Mouse (Mus musculus): ENCODE data around the gene Serinc5. TPM values are rescaled to one million over a fixed set of nuclear protein-coding genes. Genes with fewer than 3 reads are reported as not detected.
"Not testable (repeated sequence)": the region's sequence is repeated elsewhere in the genome, so short reads cannot be mapped to it uniquely, and the experiment has no call there.

The Serinc5 gene
- total RNA-seq, 2 experiments from 2014 or later = 64.1 to 69.0 TPM

GRCm38 (mm10) chr13:92662555-92663286 lies 51.8 kb downstream of the Serinc5 start:
- no peak for DNase-seq (ENCODE audit: low spot score in 2 of 2)

GRCm38 (mm10) chr13:92665008-92665407 lies 54.1 kb downstream of the Serinc5 start:
- no peak for DNase-seq (ENCODE audit: low spot score in 2 of 2)

- no peak for DNase-seq (ENCODE audit: low spot score in 2 of 2)
Observed at GRCm38 (mm10) chr13:92668214-92668985, 57.5 kb downstream of the Serinc5 start.

- no peak for DNase-seq (ENCODE audit: low spot score in 2 of 2)
Observed at GRCm38 (mm10) chr13:92671727-92672126, 60.8 kb downstream of the Serinc5 start.

- DNase-seq (ENCODE audit: low spot score in 2 of 2) = no peak
Observed at GRCm38 (mm10) chr13:92674676-92675075, 63.8 kb downstream of the Serinc5 start.

GRCm38 (mm10) chr13:92675308-92675707 lies 64.4 kb downstream of the Serinc5 start:
- no peak for DNase-seq (ENCODE audit: low spot score in 2 of 2)

GRCm38 (mm10) chr13:92675897-92676584 lies 65.2 kb downstream of the Serinc5 start:
- peak in 1 of 2 experiments; percentile 20 for DNase-seq (ENCODE audit: low spot score in 2 of 2)

- no peak for DNase-seq (ENCODE audit: low spot score in 2 of 2)
Observed at GRCm38 (mm10) chr13:92677656-92678055, 66.8 kb downstream of the Serinc5 start.

- DNase-seq (ENCODE audit: low spot score in 2 of 2) = no peak
Observed at GRCm38 (mm10) chr13:92679661-92680060, 68.8 kb downstream of the Serinc5 start.

GRCm38 (mm10) chr13:92681541-92681940 lies 70.7 kb downstream of the Serinc5 start:
- DNase-seq (ENCODE audit: low spot score in 2 of 2) = no peak

- DNase-seq (ENCODE audit: low spot score in 2 of 2) = no peak
Observed at GRCm38 (mm10) chr13:92682833-92683232, 71.9 kb downstream of the Serinc5 start.

GRCm38 (mm10) chr13:92683464-92683863 lies 72.6 kb downstream of the Serinc5 start:
- DNase-seq (ENCODE audit: low spot score in 2 of 2) = no peak

GRCm38 (mm10) chr13:92684310-92684709 lies 73.4 kb downstream of the Serinc5 start:
- DNase-seq (ENCODE audit: low spot score in 2 of 2) = no peak

- no peak for DNase-seq (ENCODE audit: low spot score in 2 of 2)
Observed at GRCm38 (mm10) chr13:92685273-92685672, 74.4 kb downstream of the Serinc5 start.

- DNase-seq (ENCODE audit: low spot score in 2 of 2) = not testable (repeated sequence)
Observed at GRCm38 (mm10) chr13:92687151-92687550, 76.3 kb downstream of the Serinc5 start.

- no peak for DNase-seq (ENCODE audit: low spot score in 2 of 2)
Observed at GRCm38 (mm10) chr13:92689061-92689460, 78.2 kb downstream of the Serinc5 start.

- DNase-seq (ENCODE audit: low spot score in 2 of 2) = no peak
Observed at GRCm38 (mm10) chr13:92693866-92694550, 83.1 kb downstream of the Serinc5 start.

- DNase-seq (ENCODE audit: low spot score in 2 of 2) = no peak
Observed at GRCm38 (mm10) chr13:92696491-92696939, 85.6 kb downstream of the Serinc5 start.

- no peak for DNase-seq (ENCODE audit: low spot score in 2 of 2)
Observed at GRCm38 (mm10) chr13:92697141-92697540, 86.2 kb downstream of the Serinc5 start.

GRCm38 (mm10) chr13:92698781-92699180 lies 87.9 kb downstream of the Serinc5 start:
- no peak for DNase-seq (ENCODE audit: low spot score in 2 of 2)

- DNase-seq (ENCODE audit: low spot score in 2 of 2) = no peak
Observed at GRCm38 (mm10) chr13:92699395-92699794, 88.5 kb downstream of the Serinc5 start.

Measured in adrenal gland, postnatal 4 days (tissue).